Mouse (Mus musculus): Measurements from ENCODE around the gene Ak2. TPM values are rescaled to one million over a fixed set of nuclear protein-coding genes. Genes with fewer than 3 reads are reported as not detected.

The Ak2 gene
- polyA plus RNA-seq, 1 experiment from 2014 or later, result 119 TPM

Other genes starting within 250 kb of the Ak2 start
- 0.42 and 0.51 TPM in 2 replicates for gene A3galt2, start 236.6 kb upstream of the Ak2 start, polyA plus RNA-seq (2014; fragmentation: Nextera tagmentation; extraction: Ambion mirVana)
- gene Zfp362, start 185.9 kb upstream of the Ak2 start, polyA plus RNA-seq (2014; fragmentation: Nextera tagmentation; extraction: Ambion mirVana), result 29.5 and 30.4 TPM in 2 replicates
- gene Trim62, start 108.4 kb upstream of the Ak2 start, polyA plus RNA-seq (2014; fragmentation: Nextera tagmentation; extraction: Ambion mirVana), result 13.0 and 13.1 TPM in 2 replicates
- gene Azin2, start 29.5 kb upstream of the Ak2 start, polyA plus RNA-seq (2014; fragmentation: Nextera tagmentation; extraction: Ambion mirVana), result 10.8 and 12.5 TPM in 2 replicates
- 10.7 and 11.1 TPM in 2 replicates for gene Rnf19b, start 66.3 kb downstream of the Ak2 start, polyA plus RNA-seq (2014; fragmentation: Nextera tagmentation; extraction: Ambion mirVana)
- 0.96 and 1.4 TPM in 2 replicates for gene Tmem54, start 113.6 kb downstream of the Ak2 start, polyA plus RNA-seq (2014; fragmentation: Nextera tagmentation; extraction: Ambion mirVana)
- 2.3 and 2.6 TPM in 2 replicates for gene Hpca, start 130.1 kb downstream of the Ak2 start, polyA plus RNA-seq (2014; fragmentation: Nextera tagmentation; extraction: Ambion mirVana)
- 2.5 and 3.2 TPM in 2 replicates for gene Fndc5, start 145.0 kb downstream of the Ak2 start, polyA plus RNA-seq (2014; fragmentation: Nextera tagmentation; extraction: Ambion mirVana)
- 19.9 and 20.7 TPM in 2 replicates for gene S100pbp, start 197.8 kb downstream of the Ak2 start, polyA plus RNA-seq (2014; fragmentation: Nextera tagmentation; extraction: Ambion mirVana)
- 102 and 109 TPM in 2 replicates for gene Yars, start 197.8 kb downstream of the Ak2 start, polyA plus RNA-seq (2014; fragmentation: Nextera tagmentation; extraction: Ambion mirVana)